Mouse (Mus musculus): ENCODE data around the gene Ascl3. TPM values are rescaled to one million over a fixed set of nuclear protein-coding genes. Genes with fewer than 3 reads are reported as not detected.
A peak's percentile ranks its signal among the peaks of the same experiment; 100 is the strongest.

Gene Ascl3
- polyA plus RNA-seq, 1 experiment from 2014 or later = not detected

DNA sequence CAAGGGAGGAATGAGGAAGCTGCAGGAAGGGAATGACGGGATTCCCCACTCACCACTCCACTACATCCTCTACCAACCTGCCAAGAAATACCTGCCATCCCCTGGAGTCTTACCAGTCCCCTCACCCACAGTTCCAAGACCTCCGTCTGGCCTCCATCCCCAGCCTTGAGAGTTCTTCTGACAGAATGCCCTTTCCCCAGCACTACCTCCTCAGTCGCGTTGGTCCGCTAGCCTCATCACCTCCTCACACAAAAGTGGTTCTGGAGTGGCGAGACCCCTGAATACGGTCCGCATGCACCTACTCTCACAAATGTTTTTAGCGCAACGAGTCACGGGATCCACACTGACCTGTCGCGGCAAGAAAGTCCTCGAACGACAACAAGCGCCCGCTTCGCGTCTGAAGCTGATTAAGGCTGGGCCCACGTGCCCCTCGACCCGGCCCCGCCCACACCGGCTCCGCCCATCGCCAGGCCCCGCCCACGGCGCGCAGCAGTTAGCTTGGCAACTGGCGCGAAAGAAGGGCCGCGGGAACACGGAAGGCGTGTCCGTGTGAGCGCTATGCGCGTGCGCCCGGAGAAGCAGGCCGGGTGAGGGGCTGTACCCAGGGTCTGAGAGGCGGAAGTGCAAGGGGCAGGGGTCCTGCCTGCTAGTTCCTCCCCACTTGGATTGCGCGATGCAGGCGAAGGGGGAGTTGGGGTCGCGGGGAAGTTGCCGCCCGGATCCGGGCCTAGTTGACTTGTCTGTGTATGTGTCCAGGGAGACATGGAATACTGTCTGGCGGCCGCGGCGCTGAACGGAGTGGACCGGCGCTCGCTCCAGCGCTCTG, 28.1 kb downstream of the Ascl3 start, which contains the start of the genes St5 and Akip1:
Gene St5, minus strand, starts transcription at position 416 of the 826 bp plus-strand sequence.
Gene Akip1, plus strand, starts transcription at position 501 of the 826 bp plus-strand sequence.
- under 1% methylated on average over 61 of the region's 61 CpGs for WGBS
- peak; percentile 93 for ATAC-seq (replicated peaks; ENCODE audit: extremely low read depth, insufficient read depth, low FRiP score)
- H3K9ac ChIP-seq (ENCODE audit: low read length) = peak within 1 kb of the TSS; percentile 90

DNA sequence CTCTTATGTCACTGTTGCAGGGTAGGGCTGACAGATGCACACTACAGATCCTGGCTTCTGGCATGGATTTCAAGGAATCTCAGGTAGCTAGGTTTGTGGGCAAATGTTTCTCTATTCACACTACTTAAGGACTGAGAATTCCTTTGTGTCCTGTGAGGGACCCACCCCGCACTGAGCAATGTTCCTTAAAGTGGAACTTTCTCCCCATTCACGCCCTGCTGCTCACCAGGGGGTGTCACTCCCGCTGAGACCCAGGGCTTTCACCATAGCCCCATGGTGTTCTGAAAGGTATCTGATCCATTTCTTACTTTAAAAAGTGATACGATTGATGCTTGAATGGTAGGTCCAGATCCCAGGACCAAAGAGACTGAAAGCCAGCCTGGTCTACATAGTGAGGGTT, 28.8 kb downstream of the Ascl3 start:
- WGBS = 50% methylated on average over 4 of the region's 4 CpGs
- Histone ChIP-seq H3K4me3 (ENCODE audit: low read length) (peak overlapping the region; percentile 87), H3K9ac (ENCODE audit: low read length) (peak overlapping the region; percentile 90; the same call in 1 of the 2 replicates), H3K4me1 (ENCODE audit: control insufficient read depth, insufficient read depth, low read length) (peaks cover 18% of the 10 kb centered on the region), H3K9me3 (replicated peaks; ENCODE audit: control insufficient read depth, low read length) (no peaks in the 10 kb centered on the region), H3K4me2 (ENCODE audit: low read depth, low read length) (peak overlapping the region; percentile 95), H3K27ac (ENCODE audit: low read length) (no peak overlapping the region), H3K27me3 (ENCODE audit: control insufficient read depth, insufficient read depth, low read length) (no peaks in the 10 kb centered on the region), H3K36me3 (ENCODE audit: control insufficient read depth, insufficient read depth) (peaks cover 3% of the 10 kb centered on the region; the same call in 1 of the 2 replicates)
- no peak for ATAC-seq (replicated peaks; ENCODE audit: extremely low read depth, insufficient read depth, low FRiP score)

More for the DNA sequence above, 28.1 kb downstream of the Ascl3 start, which contains the start of the genes St5 and Akip1:
- Histone ChIP-seq H3K27ac (ENCODE audit: low read length) (peak within 1 kb of the TSS; percentile 77), H3K27me3 (ENCODE audit: control insufficient read depth, insufficient read depth, low read length) (no peaks in the 10 kb centered on the region), H3K4me3 (ENCODE audit: low read length) (peak within 1 kb of the TSS; percentile 87), H3K4me1 (ENCODE audit: control insufficient read depth, insufficient read depth, low read length) (peaks cover 24% of the 10 kb centered on the region), H3K36me3 (ENCODE audit: control insufficient read depth, insufficient read depth) (peaks cover 3% of the 10 kb centered on the region; the same call in 1 of the 2 replicates), H3K9me3 (replicated peaks; ENCODE audit: control insufficient read depth, low read length) (no peaks in the 10 kb centered on the region), H3K4me2 (ENCODE audit: low read depth, low read length) (peak within 1 kb of the TSS; percentile 95)

DNA sequence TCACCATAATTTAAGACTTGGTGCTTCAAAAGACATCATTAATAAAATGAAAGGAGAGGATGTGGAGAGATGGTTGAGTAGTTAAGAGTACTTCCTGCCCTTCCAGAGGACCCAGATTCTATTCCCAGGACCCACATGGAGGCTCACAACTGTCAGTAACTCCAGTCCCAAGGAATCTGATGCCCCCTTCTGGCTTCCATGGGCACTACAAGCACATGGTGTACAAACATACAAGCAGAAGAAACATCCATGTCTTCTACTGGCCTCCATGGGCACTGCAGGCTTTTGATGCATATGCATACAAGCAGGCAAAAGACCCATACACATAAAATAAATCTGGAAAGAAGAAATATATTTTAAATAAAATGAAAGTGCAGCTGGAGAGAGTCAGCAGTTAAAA, 31.3 kb downstream of the Ascl3 start:
- H3K4me3 ChIP-seq (ENCODE audit: low read length) = no peak overlapping the region
- H3K36me3 ChIP-seq (ENCODE audit: control insufficient read depth, insufficient read depth) = no peaks in the 10 kb centered on the region
- H3K27me3 ChIP-seq (ENCODE audit: control insufficient read depth, insufficient read depth, low read length) = no peaks in the 10 kb centered on the region
- no peak overlapping the region for H3K4me2 ChIP-seq (ENCODE audit: low read depth, low read length)
- no peak for ATAC-seq (replicated peaks; ENCODE audit: extremely low read depth, insufficient read depth, low FRiP score)
- H3K4me1 ChIP-seq (ENCODE audit: control insufficient read depth, insufficient read depth, low read length) = peaks cover 12% of the 10 kb centered on the region
- no peak overlapping the region for H3K9ac ChIP-seq (ENCODE audit: low read length)
- no peaks in the 10 kb centered on the region for H3K9me3 ChIP-seq (replicated peaks; ENCODE audit: control insufficient read depth, low read length)
- H3K27ac ChIP-seq (ENCODE audit: low read length) = no peak overlapping the region

DNA sequence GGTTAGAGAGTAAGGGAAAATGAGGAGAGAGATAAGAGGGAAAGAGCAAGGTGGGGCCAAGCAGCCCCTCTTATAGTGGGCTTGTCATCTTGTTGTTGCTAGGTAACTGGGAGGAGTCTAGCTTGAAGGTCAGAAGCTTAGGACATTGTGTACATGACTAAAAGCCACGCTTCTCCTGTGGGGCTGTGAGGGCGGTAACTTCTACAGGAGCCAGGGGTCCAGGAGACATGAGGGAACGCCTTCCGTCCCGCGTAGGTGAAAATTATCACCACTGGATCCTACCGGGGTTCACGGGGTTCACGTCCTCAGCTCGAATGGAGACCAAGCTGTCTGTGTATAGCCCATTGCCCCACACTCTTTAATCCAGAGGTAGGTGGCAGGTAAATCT, 36.2 kb downstream of the Ascl3 start:
- no peaks in the 10 kb centered on the region for H3K9me3 ChIP-seq (replicated peaks; ENCODE audit: control insufficient read depth, low read length)
- peaks cover 2% of the 10 kb centered on the region; the same call in 1 of the 2 replicates for H3K4me1 ChIP-seq (ENCODE audit: control insufficient read depth, insufficient read depth, low read length)
- no peak overlapping the region for H3K4me3 ChIP-seq (ENCODE audit: low read length)
- no peak overlapping the region for H3K9ac ChIP-seq (ENCODE audit: low read length)
- no peaks in the 10 kb centered on the region for H3K27me3 ChIP-seq (ENCODE audit: control insufficient read depth, insufficient read depth, low read length)
- no peaks in the 10 kb centered on the region for H3K36me3 ChIP-seq (ENCODE audit: control insufficient read depth, insufficient read depth)
- H3K27ac ChIP-seq (ENCODE audit: low read length) = no peak overlapping the region
- WGBS = 87% methylated on average over 10 of the region's 10 CpGs
- H3K4me2 ChIP-seq (ENCODE audit: low read depth, low read length) = no peak overlapping the region
- ATAC-seq (replicated peaks; ENCODE audit: extremely low read depth, insufficient read depth, low FRiP score) = no peak

DNA sequence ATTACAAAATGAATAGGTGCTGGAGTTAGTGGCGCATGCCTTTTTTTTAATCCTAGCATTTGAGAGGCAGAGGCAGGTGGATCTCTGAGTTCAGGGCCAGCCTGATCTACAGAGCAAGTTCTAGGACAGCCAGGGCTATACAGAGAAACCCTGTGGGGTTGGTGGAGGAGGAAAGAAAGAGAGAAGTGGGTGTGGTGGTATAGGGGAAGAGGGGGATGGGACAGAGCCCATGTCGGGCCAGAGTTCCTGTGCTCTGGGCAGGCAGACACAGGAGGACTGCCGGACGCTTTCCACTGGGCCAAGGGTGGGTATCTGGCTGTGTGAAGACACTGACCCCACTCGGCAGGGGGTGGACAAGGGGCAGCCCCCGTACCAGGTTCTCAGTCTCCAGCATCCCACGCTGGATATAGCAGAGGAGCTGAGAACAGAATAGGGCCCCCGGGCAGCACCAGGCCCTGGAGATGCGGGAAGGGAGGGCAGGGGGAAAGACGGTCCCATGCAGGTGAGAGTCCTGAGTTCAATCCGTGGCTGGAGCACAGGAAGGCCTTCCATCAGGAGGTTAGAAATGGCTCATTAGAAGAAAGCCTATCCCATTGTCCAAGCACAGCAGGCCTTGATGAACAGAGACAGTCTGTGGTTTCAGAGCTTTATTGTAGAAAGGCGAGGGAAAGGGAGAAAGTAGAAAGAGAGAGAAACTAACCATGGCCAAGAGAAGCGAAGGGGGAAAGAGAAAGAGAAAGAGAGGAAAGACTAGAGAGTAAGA, 36.8 kb downstream of the Ascl3 start:
- Histone ChIP-seq H3K9ac (ENCODE audit: low read length) (no peak overlapping the region), H3K4me3 (ENCODE audit: low read length) (no peak overlapping the region), H3K4me2 (ENCODE audit: low read depth, low read length) (no peak overlapping the region), H3K27ac (ENCODE audit: low read length) (no peak overlapping the region), H3K9me3 (replicated peaks; ENCODE audit: control insufficient read depth, low read length) (no peaks in the 10 kb centered on the region), H3K36me3 (ENCODE audit: control insufficient read depth, insufficient read depth) (no peaks in the 10 kb centered on the region), H3K4me1 (ENCODE audit: control insufficient read depth, insufficient read depth, low read length) (peaks cover 2% of the 10 kb centered on the region; the same call in 1 of the 2 replicates), H3K27me3 (ENCODE audit: control insufficient read depth, insufficient read depth, low read length) (no peaks in the 10 kb centered on the region)
- no peak for ATAC-seq (replicated peaks; ENCODE audit: extremely low read depth, insufficient read depth, low FRiP score)
- WGBS = 87% methylated on average over 13 of the region's 13 CpGs

DNA sequence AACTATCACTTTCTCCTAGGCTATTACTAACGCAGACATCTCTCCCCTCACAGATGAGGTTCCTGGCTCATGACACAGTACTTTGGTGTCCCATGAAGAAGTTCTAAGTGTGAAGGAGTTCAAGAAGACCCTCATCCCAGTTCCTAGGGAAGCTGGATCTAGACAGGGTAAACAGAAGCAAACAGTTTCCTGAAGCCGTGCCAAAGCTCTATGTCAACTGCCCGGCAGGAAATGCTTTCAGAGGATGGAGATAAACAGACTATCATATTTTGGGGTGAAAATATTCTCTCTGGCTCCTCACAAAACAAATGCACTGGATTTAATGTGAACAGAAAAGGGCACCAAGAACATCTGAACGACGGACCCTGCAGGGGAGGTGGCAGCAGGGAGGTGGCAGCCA, 40.6 kb downstream of the Ascl3 start:
- Histone ChIP-seq H3K4me2 (ENCODE audit: low read depth, low read length) (no peak overlapping the region), H3K9me3 (replicated peaks; ENCODE audit: control insufficient read depth, low read length) (no peaks in the 10 kb centered on the region), H3K36me3 (ENCODE audit: control insufficient read depth, insufficient read depth) (no peaks in the 10 kb centered on the region), H3K4me1 (ENCODE audit: control insufficient read depth, insufficient read depth, low read length) (peaks cover 2% of the 10 kb centered on the region), H3K27me3 (ENCODE audit: control insufficient read depth, insufficient read depth, low read length) (no peaks in the 10 kb centered on the region), H3K9ac (ENCODE audit: low read length) (no peak overlapping the region), H3K27ac (ENCODE audit: low read length) (no peak overlapping the region), H3K4me3 (ENCODE audit: low read length) (no peak overlapping the region)
- ATAC-seq (replicated peaks; ENCODE audit: extremely low read depth, insufficient read depth, low FRiP score) = no peak
- WGBS = 59% methylated on average over 5 of the region's 5 CpGs

DNA sequence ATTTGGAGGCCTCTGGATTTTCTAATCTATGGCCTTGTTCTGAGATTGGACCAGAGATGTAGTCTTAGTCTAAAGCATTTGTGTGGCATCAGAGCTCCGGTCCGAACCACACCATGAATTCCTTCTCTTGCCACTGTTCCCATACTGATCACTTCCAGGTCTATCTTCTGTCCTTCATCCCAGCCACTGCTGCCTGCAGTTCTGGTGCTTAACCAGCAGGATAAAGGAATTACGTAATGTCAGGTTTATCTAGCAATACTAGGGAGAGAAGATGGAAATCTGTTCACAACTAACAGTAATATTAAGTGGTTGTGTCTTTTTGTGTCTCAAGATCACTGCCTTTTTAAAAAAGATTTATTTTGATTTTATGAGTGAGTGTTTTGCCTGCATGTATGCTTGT, 41.4 kb downstream of the Ascl3 start:
- Histone ChIP-seq H3K4me1 (ENCODE audit: control insufficient read depth, insufficient read depth, low read length) (peaks cover 2% of the 10 kb centered on the region), H3K27ac (ENCODE audit: low read length) (no peak overlapping the region), H3K9ac (ENCODE audit: low read length) (no peak overlapping the region), H3K27me3 (ENCODE audit: control insufficient read depth, insufficient read depth, low read length) (no peaks in the 10 kb centered on the region), H3K4me3 (ENCODE audit: low read length) (no peak overlapping the region), H3K9me3 (replicated peaks; ENCODE audit: control insufficient read depth, low read length) (no peaks in the 10 kb centered on the region), H3K36me3 (ENCODE audit: control insufficient read depth, insufficient read depth) (no peaks in the 10 kb centered on the region), H3K4me2 (ENCODE audit: low read depth, low read length) (no peak overlapping the region)
- 79% methylated on average over 3 of the region's 3 CpGs for WGBS
- no peak for ATAC-seq (replicated peaks; ENCODE audit: extremely low read depth, insufficient read depth, low FRiP score)

DNA sequence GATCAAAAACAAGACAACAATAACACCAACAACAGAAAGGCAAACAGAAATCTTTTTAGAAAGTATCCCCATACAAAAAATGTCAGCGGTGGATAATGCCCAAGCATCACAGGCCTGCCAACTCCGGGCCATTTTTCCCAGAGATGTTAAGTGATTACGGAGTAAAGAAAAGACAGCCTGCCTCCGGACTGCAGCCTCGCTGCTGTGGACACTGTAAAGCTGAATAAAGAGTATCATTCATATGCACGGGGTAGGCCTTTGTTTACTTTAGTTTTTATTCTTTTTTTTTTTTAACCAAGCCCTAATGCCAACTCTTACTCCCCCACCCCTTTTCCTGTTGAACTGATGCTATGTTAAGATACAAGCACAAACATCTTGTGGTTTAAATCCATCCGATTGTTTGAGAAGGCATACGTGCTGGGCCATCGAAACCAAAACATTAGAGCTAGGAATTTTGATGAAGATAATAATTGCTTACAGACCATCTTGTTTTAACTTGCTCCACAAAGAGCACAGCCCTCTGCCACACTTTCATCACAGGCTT, 44.9 kb downstream of the Ascl3 start:
- Histone ChIP-seq H3K36me3 (ENCODE audit: control insufficient read depth, insufficient read depth) (no peaks in the 10 kb centered on the region), H3K9me3 (replicated peaks; ENCODE audit: control insufficient read depth, low read length) (no peaks in the 10 kb centered on the region), H3K27me3 (ENCODE audit: control insufficient read depth, insufficient read depth, low read length) (no peaks in the 10 kb centered on the region), H3K27ac (ENCODE audit: low read length) (no peak overlapping the region), H3K9ac (ENCODE audit: low read length) (no peak overlapping the region), H3K4me3 (ENCODE audit: low read length) (no peak overlapping the region), H3K4me2 (ENCODE audit: low read depth, low read length) (no peak overlapping the region), H3K4me1 (ENCODE audit: control insufficient read depth, insufficient read depth, low read length) (peaks cover 2% of the 10 kb centered on the region)
- no peak for ATAC-seq (replicated peaks; ENCODE audit: extremely low read depth, insufficient read depth, low FRiP score)
- WGBS = 58% methylated on average over 9 of the region's 9 CpGs
